Mouse (Mus musculus) E14TG2a.4 (cell line): ENCODE results near the gene Mgat4a.

ENCODE experiments used
- CTCF ChIP-seq: conservative IDR thresholded peaks from 2 replicates; pipeline ENCODE4 v1.5.1; 2014; ENCODE audit warnings: low read length
- POU5F1 ChIP-seq: IDR thresholded peaks from 2 replicates; pipeline ENCODE4 v1.6.1; 2014; ENCODE audit warnings: low read length, borderline replicate concordance

DNA sequence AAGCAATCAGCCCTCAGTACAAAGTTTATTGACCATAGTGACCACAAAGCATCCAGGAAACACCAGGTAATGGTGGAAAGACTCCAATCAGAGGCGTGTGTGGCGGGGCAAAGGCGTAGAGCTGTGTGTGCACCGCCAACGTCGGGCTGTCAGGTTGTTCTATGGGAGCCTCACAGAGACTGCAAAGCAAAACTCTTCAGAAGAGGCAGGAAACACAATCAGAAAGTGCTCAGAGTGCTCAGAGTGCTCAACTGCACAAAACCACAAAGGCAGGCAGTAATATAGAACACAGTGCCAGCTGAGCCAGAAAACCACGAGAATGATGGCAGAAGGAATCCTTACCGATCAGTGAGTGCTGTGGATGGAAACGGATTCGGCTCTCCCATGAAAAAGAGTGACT lies 67.6 kb downstream of the Mgat4a start:
- no peak for TF ChIP-seq CTCF
- no peak for TF ChIP-seq POU5F1
